Mouse (Mus musculus) embryonic facial prominence, embryonic 12.5 days (tissue): Measurements from ENCODE around the gene Gstm7. TPM values are rescaled to one million over a fixed set of nuclear protein-coding genes. Genes with fewer than 3 reads are reported as not detected.

Experiments
- polyA plus RNA-seq: library from polyadenylated mRNA; unstranded; fragments of >200 nt; fragmentation: Nextera tagmentation; extraction: Ambion mirVana; gene quantifications from 2 replicates; pipeline ENCODE4 v1.2.1, GENCODE M21; 2016

Gene Gstm7
- polyA plus RNA-seq, 1 experiment from 2014 or later: 39.5 TPM

Other genes with a start within 250 kb of the Gstm7 start
- gene Ahcyl1, start 235.3 kb downstream of the Gstm7 start, polyA plus RNA-seq: 110 and 119 TPM in 2 replicates
- gene Csf1, start 171.3 kb downstream of the Gstm7 start, polyA plus RNA-seq: 7.2 TPM in 2 replicates
- gene Eps8l3, start 54.6 kb downstream of the Gstm7 start, polyA plus RNA-seq: not detected in 2 replicates
- gene Gstm5, start 36.0 kb downstream of the Gstm7 start, polyA plus RNA-seq: 241 and 255 TPM in 2 replicates
- 10.9 and 12.7 TPM in 2 replicates for gene Gstm6, start 11.9 kb upstream of the Gstm7 start, polyA plus RNA-seq
- not detected in 2 replicates for gene Gstm3, start 37.5 kb upstream of the Gstm7 start, polyA plus RNA-seq
- 34.3 and 34.9 TPM in 2 replicates for gene Gstm2, start 54.6 kb upstream of the Gstm7 start, polyA plus RNA-seq
- gene Gstm1, start 86.2 kb upstream of the Gstm7 start, polyA plus RNA-seq: 45.2 and 46.5 TPM in 2 replicates
- 14.4 and 16.6 TPM in 2 replicates for gene Gstm4, start 113.1 kb upstream of the Gstm7 start, polyA plus RNA-seq
- 48.4 and 50.9 TPM in 2 replicates for gene Ampd2, start 154.8 kb upstream of the Gstm7 start, polyA plus RNA-seq
- 0.47 and 0.55 TPM in 2 replicates for gene Gnat2, start 161.0 kb upstream of the Gstm7 start, polyA plus RNA-seq
- gene Gnai3, start 214.3 kb upstream of the Gstm7 start, polyA plus RNA-seq: 196 and 207 TPM in 2 replicates
- 0.36 and 0.43 TPM in 2 replicates for gene Gpr61, start 223.1 kb upstream of the Gstm7 start, polyA plus RNA-seq